Mouse (Mus musculus): Measurements from ENCODE around the gene Fbxo36. TPM values are rescaled to one million over a fixed set of nuclear protein-coding genes. Genes with fewer than 3 reads are reported as not detected.

The Fbxo36 gene
- polyA plus RNA-seq, 1 experiment from 2014 or later, result 8.6 TPM

- no peak overlapping the region for H3K27ac ChIP-seq (ENCODE audit: poor library complexity, severe bottlenecking)
- no peak overlapping the region for H3K9ac ChIP-seq
- WGBS, result 61% methylated on average over 3 of the region's 3 CpGs
- peak overlapping the region; percentile 43 for H3K4me2 ChIP-seq
- H3K4me1 ChIP-seq (replicated peaks), result peaks cover 4% of the 10 kb centered on the region
- ATAC-seq (ENCODE audit: insufficient number of reproducible peaks, low FRiP score), result no peak
- no peaks in the 10 kb centered on the region for H3K27me3 ChIP-seq (replicated peaks)
- no peak overlapping the region for H3K4me3 ChIP-seq
- H3K36me3 ChIP-seq, result no peaks in the 10 kb centered on the region
- H3K9me3 ChIP-seq (replicated peaks), result no peaks in the 10 kb centered on the region
Observed at GRCm38 (mm10) chr1:84841061-84841460, 1.4 kb downstream of the Fbxo36 start.

- no peak for ATAC-seq (ENCODE audit: insufficient number of reproducible peaks, low FRiP score)
- H3K27ac ChIP-seq (ENCODE audit: poor library complexity, severe bottlenecking), result no peak overlapping the region
- WGBS, result 88% methylated on average over 2 of the region's 2 CpGs
- H3K4me2 ChIP-seq, result no peak overlapping the region
- no peak overlapping the region for H3K4me3 ChIP-seq
- no peaks in the 10 kb centered on the region for H3K27me3 ChIP-seq (replicated peaks)
- H3K36me3 ChIP-seq, result no peaks in the 10 kb centered on the region
- H3K4me1 ChIP-seq (replicated peaks), result no peaks in the 10 kb centered on the region; the same call in 1 of the 2 replicates
- H3K9ac ChIP-seq, result no peak overlapping the region
- no peaks in the 10 kb centered on the region for H3K9me3 ChIP-seq (replicated peaks)
Observed at GRCm38 (mm10) chr1:84843366-84843765, 3.7 kb downstream of the Fbxo36 start.

- 87% methylated on average over 7 of the region's 7 CpGs for WGBS
- no peaks in the 10 kb centered on the region for H3K27me3 ChIP-seq (replicated peaks)
Observed at GRCm38 (mm10) chr1:84847698-84848097, 8.1 kb downstream of the Fbxo36 start.

GRCm38 (mm10) chr1:84848335-84848734 is 8.7 kb downstream of the Fbxo36 start:
- no peak for ATAC-seq (ENCODE audit: insufficient number of reproducible peaks, low FRiP score)
- Histone ChIP-seq H3K9me3 (replicated peaks) (no peaks in the 10 kb centered on the region), H3K4me3 (no peak overlapping the region), H3K9ac (no peak overlapping the region), H3K36me3 (0 out of 2 replicates have a peak, but pooled peaks cover 3% of the 10 kb centered on the region), H3K27me3 (replicated peaks) (no peaks in the 10 kb centered on the region), H3K4me2 (no peak overlapping the region), H3K4me1 (replicated peaks) (peaks cover 7% of the 10 kb centered on the region; the same call in 1 of the 2 replicates), H3K27ac (ENCODE audit: poor library complexity, severe bottlenecking) (no peak overlapping the region)
- 91% methylated on average over 3 of the region's 3 CpGs for WGBS

More at GRCm38 (mm10) chr1:84847698-84848097, 8.1 kb downstream of the Fbxo36 start:
- Histone ChIP-seq H3K36me3 (0 out of 2 replicates have a peak, but pooled peaks cover 3% of the 10 kb centered on the region), H3K4me1 (replicated peaks) (peaks cover 7% of the 10 kb centered on the region; the same call in 1 of the 2 replicates), H3K4me2 (no peak overlapping the region), H3K9ac (no peak overlapping the region), H3K4me3 (no peak overlapping the region), H3K27ac (ENCODE audit: poor library complexity, severe bottlenecking) (no peak overlapping the region), H3K9me3 (replicated peaks) (no peaks in the 10 kb centered on the region)
- ATAC-seq (ENCODE audit: insufficient number of reproducible peaks, low FRiP score), result no peak

- WGBS, result 92% methylated on average over 6 of the region's 6 CpGs
- ATAC-seq (ENCODE audit: insufficient number of reproducible peaks, low FRiP score), result no peak
Observed at GRCm38 (mm10) chr1:84848801-84849455, 9.3 kb downstream of the Fbxo36 start.

GRCm38 (mm10) chr1:84849804-84850203 is 10.2 kb downstream of the Fbxo36 start:
- ATAC-seq (ENCODE audit: insufficient number of reproducible peaks, low FRiP score), result no peak
- Histone ChIP-seq H3K9ac (no peak overlapping the region), H3K4me1 (replicated peaks) (peaks cover 7% of the 10 kb centered on the region; the same call in 1 of the 2 replicates), H3K4me2 (no peak overlapping the region), H3K4me3 (no peak overlapping the region), H3K27ac (ENCODE audit: poor library complexity, severe bottlenecking) (no peak overlapping the region), H3K9me3 (replicated peaks) (no peaks in the 10 kb centered on the region), H3K36me3 (0 out of 2 replicates have a peak, but pooled peaks cover 3% of the 10 kb centered on the region), H3K27me3 (replicated peaks) (no peaks in the 10 kb centered on the region)
- WGBS, result 89% methylated on average over 7 of the region's 7 CpGs

More at GRCm38 (mm10) chr1:84848801-84849455, 9.3 kb downstream of the Fbxo36 start:
- Histone ChIP-seq H3K27me3 (replicated peaks) (no peaks in the 10 kb centered on the region), H3K4me2 (no peak overlapping the region), H3K4me1 (replicated peaks) (peaks cover 7% of the 10 kb centered on the region; the same call in 1 of the 2 replicates), H3K9ac (no peak overlapping the region), H3K27ac (ENCODE audit: poor library complexity, severe bottlenecking) (no peak overlapping the region), H3K36me3 (0 out of 2 replicates have a peak, but pooled peaks cover 3% of the 10 kb centered on the region), H3K9me3 (replicated peaks) (no peaks in the 10 kb centered on the region), H3K4me3 (no peak overlapping the region)

GRCm38 (mm10) chr1:84850471-84850870 is 10.8 kb downstream of the Fbxo36 start:
- no peak for ATAC-seq (ENCODE audit: insufficient number of reproducible peaks, low FRiP score)
- H3K27ac ChIP-seq (ENCODE audit: poor library complexity, severe bottlenecking), result no peak overlapping the region
- no peaks in the 10 kb centered on the region for H3K27me3 ChIP-seq (replicated peaks)
- H3K36me3 ChIP-seq, result 0 out of 2 replicates have a peak, but pooled peaks cover 3% of the 10 kb centered on the region
- 87% methylated on average over 7 of the region's 7 CpGs for WGBS
- peaks cover 7% of the 10 kb centered on the region; the same call in 1 of the 2 replicates for H3K4me1 ChIP-seq (replicated peaks)
- H3K9ac ChIP-seq, result no peak overlapping the region
- H3K4me3 ChIP-seq, result no peak overlapping the region
- no peak overlapping the region for H3K4me2 ChIP-seq
- no peaks in the 10 kb centered on the region for H3K9me3 ChIP-seq (replicated peaks)

GRCm38 (mm10) chr1:84851512-84852235 is 12.0 kb downstream of the Fbxo36 start:
- Histone ChIP-seq H3K4me2 (no peak overlapping the region), H3K9ac (no peak overlapping the region), H3K9me3 (replicated peaks) (no peaks in the 10 kb centered on the region), H3K36me3 (0 out of 2 replicates have a peak, but pooled peaks cover 3% of the 10 kb centered on the region), H3K27me3 (replicated peaks) (no peaks in the 10 kb centered on the region), H3K27ac (ENCODE audit: poor library complexity, severe bottlenecking) (no peak overlapping the region), H3K4me3 (no peak overlapping the region), H3K4me1 (replicated peaks) (peaks cover 7% of the 10 kb centered on the region; the same call in 1 of the 2 replicates)
- WGBS, result 25% methylated on average over 9 of the region's 9 CpGs
- ATAC-seq (ENCODE audit: insufficient number of reproducible peaks, low FRiP score), result peak; percentile 51; the same call in 1 of the 2 replicates

- no peak for ATAC-seq (ENCODE audit: insufficient number of reproducible peaks, low FRiP score)
- Histone ChIP-seq H3K4me1 (replicated peaks) (peaks cover 7% of the 10 kb centered on the region; the same call in 1 of the 2 replicates), H3K9me3 (replicated peaks) (no peaks in the 10 kb centered on the region), H3K4me3 (no peak overlapping the region), H3K36me3 (0 out of 2 replicates have a peak, but pooled peaks cover 3% of the 10 kb centered on the region), H3K27ac (ENCODE audit: poor library complexity, severe bottlenecking) (no peak overlapping the region), H3K4me2 (no peak overlapping the region), H3K27me3 (replicated peaks) (no peaks in the 10 kb centered on the region), H3K9ac (no peak overlapping the region)
- 90% methylated on average over 1 of the region's 1 CpGs for WGBS
Observed at GRCm38 (mm10) chr1:84853721-84854120, 14.1 kb downstream of the Fbxo36 start.

GRCm38 (mm10) chr1:84854966-84855365 is 15.3 kb downstream of the Fbxo36 start:
- no peak for ATAC-seq (ENCODE audit: insufficient number of reproducible peaks, low FRiP score)
- Histone ChIP-seq H3K27ac (ENCODE audit: poor library complexity, severe bottlenecking) (no peak overlapping the region), H3K9ac (no peak overlapping the region), H3K36me3 (no peaks in the 10 kb centered on the region), H3K4me3 (no peak overlapping the region), H3K4me2 (no peak overlapping the region), H3K9me3 (replicated peaks) (no peaks in the 10 kb centered on the region), H3K27me3 (replicated peaks) (no peaks in the 10 kb centered on the region), H3K4me1 (replicated peaks) (peaks cover 7% of the 10 kb centered on the region; the same call in 1 of the 2 replicates)
- 77% methylated on average over 2 of the region's 2 CpGs for WGBS

GRCm38 (mm10) chr1:84855756-84856155 is 16.1 kb downstream of the Fbxo36 start:
- 50% methylated on average over 2 of the region's 2 CpGs for WGBS
- no peaks in the 10 kb centered on the region for H3K9me3 ChIP-seq (replicated peaks)
- ATAC-seq (ENCODE audit: insufficient number of reproducible peaks, low FRiP score), result no peak

More at GRCm38 (mm10) chr1:84855756-84856155, 16.1 kb downstream of the Fbxo36 start:
- no peaks in the 10 kb centered on the region for H3K36me3 ChIP-seq
- H3K4me3 ChIP-seq, result no peak overlapping the region
- no peaks in the 10 kb centered on the region for H3K27me3 ChIP-seq (replicated peaks)
- no peak overlapping the region for H3K27ac ChIP-seq (ENCODE audit: poor library complexity, severe bottlenecking)
- H3K4me2 ChIP-seq, result no peak overlapping the region
- H3K4me1 ChIP-seq (replicated peaks), result peaks cover 13% of the 10 kb centered on the region
- no peak overlapping the region for H3K9ac ChIP-seq
